14 mouse cellular contexts compared by ENCODE assay signal in the genomic region with DNA sequence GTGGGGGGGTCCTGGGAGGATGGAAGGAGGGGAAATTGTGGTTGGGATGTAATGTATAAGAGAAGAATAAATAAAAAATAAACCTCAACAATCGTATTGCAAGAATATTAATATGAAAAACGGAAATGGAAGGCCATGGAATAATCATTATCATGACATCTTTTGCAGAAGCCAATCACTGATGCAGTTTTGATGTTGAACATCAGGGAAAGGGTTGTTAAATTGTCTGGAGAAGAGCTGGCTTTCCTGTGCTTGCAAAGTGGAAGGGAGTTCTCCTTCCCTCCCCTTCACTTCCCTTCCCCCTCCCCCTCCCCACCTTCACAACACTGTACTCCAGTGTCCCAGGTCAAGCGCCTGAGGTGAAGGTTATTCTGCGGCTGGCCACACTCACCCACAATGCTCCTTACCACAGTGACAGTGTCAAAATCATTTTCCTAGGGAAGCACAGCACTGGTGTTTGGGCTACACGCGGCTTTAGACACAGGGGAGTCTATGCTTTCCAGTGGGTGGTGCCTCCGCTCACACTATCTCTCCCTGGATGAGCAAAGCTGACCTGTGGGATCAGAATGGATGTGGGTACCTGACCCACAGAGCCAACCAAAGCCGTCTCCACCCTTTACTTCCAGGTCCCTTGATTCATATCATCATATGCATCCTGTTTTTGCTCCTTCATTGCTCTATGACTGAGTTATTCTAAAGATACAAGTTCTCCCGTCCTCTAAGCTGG. TPM values are rescaled to one million over a fixed set of nuclear protein-coding genes. Genes with fewer than 3 reads are reported as not detected.
DNase-seq lines count a peak whose midpoint lies in the region; ATAC-seq lines count a peak whose summit lies in the region.
"Had no signal": no experiment of that assay in that cellular context is flagged by ENCODE, and none has a peak within 500 bp of the region (broad histone marks: within the 10 kb centered on the region; RNA-seq: fewer than 3 reads in every experiment).

No protein-coding gene starts in this region.

- ATAC-seq in hindbrain, embryonic 16.5 days: no peak
- peak; percentile 43; the same call in 1 of the 2 replicates for ATAC-seq in intestine, embryonic 16.5 days

- 0 out of 2 replicates have a peak, but pooled peaks cover 5% of the 10 kb centered on the region for H3K4me1 ChIP-seq in hindbrain, embryonic 10.5 days (replicated peaks)
- H3K4me1 ChIP-seq in hindbrain, embryonic 16.5 days (ENCODE audit: control insufficient read depth, insufficient read depth, low read depth, low read length): no peaks in the 10 kb centered on the region
- H3K4me1 ChIP-seq in intestine, embryonic 16.5 days (ENCODE audit: control insufficient read depth, insufficient read depth, low read length): peaks cover 7% of the 10 kb centered on the region
- H3K4me1 ChIP-seq in megakaryocyte, embryonic 14.5 days: peaks cover 28% of the 10 kb centered on the region
- H3K4me1 ChIP-seq: midbrain, embryonic 12.5 days had no signal

- H3K9ac ChIP-seq in hindbrain, embryonic 16.5 days (ENCODE audit: low read depth, low read length): no peak overlapping the region
- H3K9ac ChIP-seq in intestine, embryonic 16.5 days (ENCODE audit: low read depth, low read length): no peak overlapping the region
- H3K9ac ChIP-seq: midbrain, embryonic 12.5 days had no signal

- no peaks in the 10 kb centered on the region for H3K36me3 ChIP-seq in hindbrain, embryonic 10.5 days
- H3K36me3 ChIP-seq in hindbrain, embryonic 16.5 days (ENCODE audit: control insufficient read depth, insufficient read depth, low read length): no peaks in the 10 kb centered on the region
- no peaks in the 10 kb centered on the region for H3K36me3 ChIP-seq in intestine, embryonic 16.5 days (ENCODE audit: control insufficient read depth, insufficient read depth, low read length)
- H3K36me3 ChIP-seq in megakaryocyte, embryonic 14.5 days (replicated peaks; ENCODE audit: low read length): no peaks in the 10 kb centered on the region
- H3K36me3 ChIP-seq: midbrain, embryonic 12.5 days had no signal

- WGBS in hindbrain, embryonic 10.5 days: 83% methylated on average over 9 of the region's 9 CpGs
- 87% methylated on average over 9 of the region's 9 CpGs for WGBS in hindbrain, embryonic 16.5 days
- WGBS in intestine, embryonic 16.5 days: 82% methylated on average over 9 of the region's 9 CpGs

- no peak overlapping the region for H3K4me2 ChIP-seq in hindbrain, embryonic 16.5 days (ENCODE audit: low read length)
- H3K4me2 ChIP-seq in intestine, embryonic 16.5 days (ENCODE audit: low read depth, low read length): 0 out of 2 replicates have a peak overlapping the region, but pooled peaks have one; percentile 2
- H3K4me2 ChIP-seq: midbrain, embryonic 12.5 days had no signal

- peak overlapping the region; percentile 57; the same call in 1 of the 2 replicates for H3K27ac ChIP-seq in hindbrain, embryonic 10.5 days
- H3K27ac ChIP-seq in hindbrain, embryonic 16.5 days (ENCODE audit: low read depth, low read length): no peak overlapping the region
- H3K27ac ChIP-seq in intestine, embryonic 16.5 days (ENCODE audit: low read length): 0 out of 2 replicates have a peak overlapping the region, but pooled peaks have one; percentile 51
- H3K27ac ChIP-seq: midbrain, embryonic 12.5 days had no signal

- no peaks in the 10 kb centered on the region for H3K27me3 ChIP-seq in hindbrain, embryonic 10.5 days (ENCODE audit: insufficient read depth, poor library complexity, severe bottlenecking)
- H3K27me3 ChIP-seq in hindbrain, embryonic 16.5 days (replicated peaks; ENCODE audit: control insufficient read depth, insufficient read depth, low read length): no peaks in the 10 kb centered on the region
- H3K27me3 ChIP-seq in intestine, embryonic 16.5 days (replicated peaks; ENCODE audit: control insufficient read depth, insufficient read depth, low read length): no peaks in the 10 kb centered on the region
- peaks cover 6% of the 10 kb centered on the region for H3K27me3 ChIP-seq in megakaryocyte, embryonic 14.5 days (replicated peaks)
- H3K27me3 ChIP-seq: midbrain, embryonic 12.5 days had no signal

- no peaks in the 10 kb centered on the region for H3K9me3 ChIP-seq in hindbrain, embryonic 10.5 days
- H3K9me3 ChIP-seq in hindbrain, embryonic 16.5 days (ENCODE audit: control insufficient read depth, low read length): no peaks in the 10 kb centered on the region
- no peaks in the 10 kb centered on the region for H3K9me3 ChIP-seq in intestine, embryonic 16.5 days (ENCODE audit: control insufficient read depth, low read length)
- H3K9me3 ChIP-seq in megakaryocyte, embryonic 14.5 days: peaks cover 8% of the 10 kb centered on the region; the same call in 1 of the 2 replicates
- H3K9me3 ChIP-seq: midbrain, embryonic 12.5 days had no signal

- H3K4me3 ChIP-seq in hindbrain, embryonic 10.5 days: no peak overlapping the region
- H3K4me3 ChIP-seq in hindbrain, embryonic 16.5 days (ENCODE audit: low read length): no peak overlapping the region
- no peak overlapping the region for H3K4me3 ChIP-seq in intestine, embryonic 16.5 days (ENCODE audit: low read length)
- H3K4me3 ChIP-seq in megakaryocyte, embryonic 14.5 days (replicated peaks): peak overlapping the region; percentile 24
- H3K4me3 ChIP-seq: midbrain, embryonic 12.5 days had no signal

- DNase-seq in adrenal gland, adult 2 months: peak; percentile 12
- DNase-seq in adrenal gland, postnatal 4 days (ENCODE audit: low spot score in 2 of 2): no peak
- DNase-seq in hindbrain, embryonic 10.5 days (ENCODE audit: low spot score): no peak
- DNase-seq in embryo, embryonic 9.5 days (ENCODE audit: extremely low spot score): no peak
- DNase-seq in thymus, postnatal 10 days (ENCODE audit: low spot score in 2 of 2): no peak
- DNase-seq: adrenal gland, postnatal 10 days; lung, adult 18-20 months had no signal

RNA-seq across cellular contexts. Expression of a gene that starts 53.0 kb away (rescaled TPM):
- not detected for total RNA-seq in adrenal gland, adult 2 months (2021)
- polyA plus RNA-seq in adrenal gland, adult 2 months (2012; rRNA removed): not detected in 2 replicates
- total RNA-seq in adrenal gland, postnatal 4 days (2021): not detected
- 0.39 and 0.65 TPM in 2 replicates for polyA plus RNA-seq in hindbrain, embryonic 10.5 days (2016; fragmentation: Nextera tagmentation; extraction: Ambion mirVana)
- 0.10 and 0.18 TPM in 2 replicates for polyA plus RNA-seq in hindbrain, embryonic 16.5 days (2015; fragmentation: Nextera tagmentation; extraction: Ambion mirVana)
- polyA plus RNA-seq in intestine, embryonic 16.5 days (2015; fragmentation: Nextera tagmentation; extraction: Ambion mirVana): 0.05 TPM in 1 of 2 replicates, not detected in the other
- not detected in 2 replicates for polyA plus RNA-seq in megakaryocyte, embryonic 14.5 days (2012; ENCODE audit: insufficient read depth, low replicate concordance)
- total RNA-seq: adrenal gland, postnatal 10 days had no signal
- polyA plus RNA-seq: intestine, embryonic 14.5 days; large intestine, adult 2 months; small intestine, adult 2 months had no signal
